ENCODE assay signal across 8 mouse cellular contexts in genomic region chr4:117120445-117121414, GRCm38 (mm10). TPM values are rescaled to one million over a fixed set of nuclear protein-coding genes. Genes with fewer than 3 reads are reported as not detected.
DNase-seq lines count a peak whose midpoint lies in the region; ATAC-seq and TF ChIP-seq lines count a peak whose summit lies in the region.

No protein-coding gene starts in this region.

- peak; percentile 46; the same call in 1 of the 2 replicates for TF ChIP-seq EP300 in ES-Bruce4 (IDR thresholded peaks at IDR 0.05; ENCODE audit: insufficient read depth, low read depth, low read length)

- peaks cover 2% of the 10 kb centered on the region for H3K4me1 ChIP-seq in ES-Bruce4 (ENCODE audit: control insufficient read depth, insufficient read depth, low read length)
- H3K4me1 ChIP-seq in forebrain, embryonic 13.5 days, result peaks cover 23% of the 10 kb centered on the region
- peaks cover 30% of the 10 kb centered on the region for H3K4me1 ChIP-seq in neural tube, embryonic 15.5 days

- DNase-seq in heart, postnatal 14 days, result peak; percentile 92 to 93
- peak; percentile 97 for DNase-seq in layer of hippocampus, adult 11-12 months (ENCODE audit: low spot score)
- peak; percentile 98 to 99 for DNase-seq in lung, adult 18-20 months
- DNase-seq in testis, postnatal 14 days (ENCODE audit: low spot score), result peak; percentile 93

- H3K36me3 ChIP-seq in ES-Bruce4 (ENCODE audit: control insufficient read depth, insufficient read depth, low read length, poor library complexity, severe bottlenecking), result peaks cover 4% of the 10 kb centered on the region; the same call in 1 of the 2 replicates
- no peaks in the 10 kb centered on the region for H3K36me3 ChIP-seq in forebrain, embryonic 13.5 days (ENCODE audit: poor library complexity, severe bottlenecking)
- H3K36me3 ChIP-seq in neural tube, embryonic 15.5 days, result 0 out of 2 replicates have a peak, but pooled peaks cover under 1% of the 10 kb centered on the region

- H3K4me2 ChIP-seq in forebrain, embryonic 13.5 days, result peak overlapping the region; percentile 99
- H3K4me2 ChIP-seq in neural tube, embryonic 15.5 days, result peak overlapping the region; percentile 97

- peak overlapping the region; percentile 97 for H3K27ac ChIP-seq in ES-Bruce4 (ENCODE audit: insufficient read depth, low read length)
- H3K27ac ChIP-seq in forebrain, embryonic 13.5 days, result peak overlapping the region; percentile 84
- H3K27ac ChIP-seq in neural tube, embryonic 15.5 days (replicated peaks), result peak overlapping the region; percentile 92

- whole genome bisulfite sequencing in forebrain, embryonic 13.5 days, result under 1% methylated on average over 67 of the region's 69 CpGs
- under 1% methylated on average over 69 of the region's 69 CpGs for WGBS in neural tube, embryonic 15.5 days

- H3K9ac ChIP-seq in ES-Bruce4 (ENCODE audit: low read depth, poor library complexity, severe bottlenecking), result peak overlapping the region; percentile 82
- H3K9ac ChIP-seq in forebrain, embryonic 13.5 days, result peak overlapping the region; percentile 74
- peak overlapping the region; percentile 75 for H3K9ac ChIP-seq in neural tube, embryonic 15.5 days (replicated peaks)

- H3K27me3 ChIP-seq in ES-Bruce4 (ENCODE audit: control insufficient read depth, insufficient read depth, low read length, poor library complexity, severe bottlenecking), result no peaks in the 10 kb centered on the region
- H3K27me3 ChIP-seq in forebrain, embryonic 13.5 days, result no peaks in the 10 kb centered on the region
- H3K27me3 ChIP-seq in neural tube, embryonic 15.5 days (replicated peaks), result no peaks in the 10 kb centered on the region

- peak; percentile 97 for ATAC-seq in cerebellum, adult (ENCODE audit: insufficient number of reproducible peaks, low FRiP score, low TSS enrichment)
- ATAC-seq in forebrain, embryonic 13.5 days, result peak; percentile 96
- peak; percentile 94 for ATAC-seq in neural tube, embryonic 15.5 days (ENCODE audit: low FRiP score)

- peak overlapping the region; percentile 90 for H3K4me3 ChIP-seq in ES-Bruce4 (ENCODE audit: low read depth, low read length)
- peak overlapping the region; percentile 53 for H3K4me3 ChIP-seq in forebrain, embryonic 13.5 days
- H3K4me3 ChIP-seq in neural tube, embryonic 15.5 days (replicated peaks), result peak overlapping the region; percentile 81

- TF ChIP-seq CTCF in ES-Bruce4 (IDR thresholded peaks at IDR 0.05; ENCODE audit: low read depth, low read length), result peak; percentile 82

- peak; percentile 48 for TF ChIP-seq POLR2A in ES-Bruce4 (IDR thresholded peaks at IDR 0.05; ENCODE audit: insufficient read depth, low read length)

- intact Hi-C loops in heart, postnatal 14 days (cut with DNase I), result loop anchor here (2.0 to 10.0 kb wide), 4 partner anchors 20 to 406 kb away; no protein-coding TSS in a partner anchor

- no peaks in the 10 kb centered on the region for H3K9me3 ChIP-seq in ES-Bruce4 (replicated peaks; ENCODE audit: control insufficient read depth, insufficient read depth, low read length, poor library complexity, severe bottlenecking)
- no peaks in the 10 kb centered on the region for H3K9me3 ChIP-seq in forebrain, embryonic 13.5 days (replicated peaks)
- no peaks in the 10 kb centered on the region for H3K9me3 ChIP-seq in neural tube, embryonic 15.5 days (replicated peaks)

RNA-seq across cellular contexts. Expression of gene Btbd19, which starts 4.8 kb away (rescaled TPM):
- polyA plus RNA-seq in ES-Bruce4 (2011; ENCODE audit: insufficient read depth, insufficient read length, low read depth, missing spikeins), result 60.9 and 65.8 TPM in 2 replicates
- 3.1 and 3.9 TPM in 2 replicates for polyA plus RNA-seq in forebrain, embryonic 13.5 days (2015; fragmentation: Nextera tagmentation; extraction: Ambion mirVana)
- 1 to 10 TPM; 3.3 to 5.5 TPM for total RNA-seq in heart, postnatal 14 days (2021)
- 4.7 and 5.5 TPM in 2 replicates for polyA plus RNA-seq in neural tube, embryonic 15.5 days (2015; fragmentation: Nextera tagmentation; extraction: Ambion mirVana)

RNA-seq across cellular contexts. Expression of gene Tctex1d4, which starts 5.9 kb away (rescaled TPM):
- not detected in 2 replicates for polyA plus RNA-seq in ES-Bruce4 (2011; ENCODE audit: insufficient read depth, insufficient read length, low read depth, missing spikeins)
- 0.40 TPM in 1 of 2 replicates, not detected in the other for polyA plus RNA-seq in forebrain, embryonic 13.5 days (2015; fragmentation: Nextera tagmentation; extraction: Ambion mirVana)
- not detected for total RNA-seq in heart, postnatal 14 days (2021)
- polyA plus RNA-seq in neural tube, embryonic 15.5 days (2015; fragmentation: Nextera tagmentation; extraction: Ambion mirVana), result not detected in 2 replicates

RNA-seq across cellular contexts. Expression of gene Plk3, which starts 13.0 kb away (rescaled TPM):
- polyA plus RNA-seq in ES-Bruce4 (2011; ENCODE audit: insufficient read depth, insufficient read length, low read depth, missing spikeins), result 12.1 and 12.5 TPM in 2 replicates
- polyA plus RNA-seq in forebrain, embryonic 13.5 days (2015; fragmentation: Nextera tagmentation; extraction: Ambion mirVana), result 11.4 and 12.0 TPM in 2 replicates
- 1 to 10 TPM; 1.8 to 3.1 TPM for total RNA-seq in heart, postnatal 14 days (2021)
- polyA plus RNA-seq in neural tube, embryonic 15.5 days (2015; fragmentation: Nextera tagmentation; extraction: Ambion mirVana), result 19.5 and 22.5 TPM in 2 replicates

RNA-seq across cellular contexts. Expression of gene Ptch2, which starts 24.9 kb away (rescaled TPM):
- polyA plus RNA-seq in ES-Bruce4 (2011; ENCODE audit: insufficient read depth, insufficient read length, low read depth, missing spikeins), result 4.5 and 5.7 TPM in 2 replicates
- 4.0 and 5.8 TPM in 2 replicates for polyA plus RNA-seq in forebrain, embryonic 13.5 days (2015; fragmentation: Nextera tagmentation; extraction: Ambion mirVana)
- total RNA-seq in heart, postnatal 14 days (2021), result 1 to 10 TPM; 1.5 to 1.7 TPM
- polyA plus RNA-seq in neural tube, embryonic 15.5 days (2015; fragmentation: Nextera tagmentation; extraction: Ambion mirVana), result 6.9 and 7.1 TPM in 2 replicates

RNA-seq across cellular contexts. Expression of gene Rps8, which starts 35.3 kb away (rescaled TPM):
- polyA plus RNA-seq in ES-Bruce4 (2011; ENCODE audit: insufficient read depth, insufficient read length, low read depth, missing spikeins), result 2,253 and 2,515 TPM in 2 replicates
- polyA plus RNA-seq in forebrain, embryonic 13.5 days (2015; fragmentation: Nextera tagmentation; extraction: Ambion mirVana), result 667 and 710 TPM in 2 replicates
- 100 to 1,000 TPM; 590 to 604 TPM for total RNA-seq in heart, postnatal 14 days (2021)
- polyA plus RNA-seq in neural tube, embryonic 15.5 days (2015; fragmentation: Nextera tagmentation; extraction: Ambion mirVana), result 530 and 610 TPM in 2 replicates

Comparison
In these comparisons a context has a peak if more than half of its experiments do, and no peak if none do; other contexts are left out.
1. Peak in every context shown above with its lines: DNase-seq, ATAC-seq, H3K4me3 ChIP-seq and H3K27ac ChIP-seq.